Comparison of ENCODE assay signal across 8 mouse cellular contexts in genomic region chr16:18127241-18127861, GRCm38 (mm10). TPM values are rescaled to one million over a fixed set of nuclear protein-coding genes. Genes with fewer than 3 reads are reported as not detected.
DNase-seq lines count a peak whose midpoint lies in the region; ATAC-seq and TF ChIP-seq lines count a peak whose summit lies in the region.

Gene Rtn4r (plus strand): TSS chr16:18127642.

- H3K4me2 ChIP-seq in heart, embryonic 13.5 days: peak within 1 kb of the TSS; percentile 97
- H3K4me2 ChIP-seq in kidney, postnatal 0 days (ENCODE audit: low read length): peak within 1 kb of the TSS; percentile 98
- peak within 1 kb of the TSS; percentile 75 for H3K4me2 ChIP-seq in liver, embryonic 15.5 days
- peak within 1 kb of the TSS; percentile 96 for H3K4me2 ChIP-seq in neural tube, embryonic 12.5 days (replicated peaks)

- peak within 1 kb of the TSS; percentile 76 for H3K4me3 ChIP-seq in heart, embryonic 13.5 days
- H3K4me3 ChIP-seq in kidney, postnatal 0 days (replicated peaks; ENCODE audit: low read depth, low read length): peak within 1 kb of the TSS; percentile 59
- peak within 1 kb of the TSS; percentile 57 for H3K4me3 ChIP-seq in liver, embryonic 15.5 days (replicated peaks)
- H3K4me3 ChIP-seq in neural tube, embryonic 12.5 days: peak within 1 kb of the TSS; percentile 75

- H3K27me3 ChIP-seq in heart, embryonic 13.5 days (replicated peaks): peaks cover 91% of the 10 kb centered on the region
- peaks cover 13% of the 10 kb centered on the region; the same call in 1 of the 2 replicates for H3K27me3 ChIP-seq in kidney, postnatal 0 days (ENCODE audit: insufficient read depth, low read length)
- H3K27me3 ChIP-seq in liver, embryonic 15.5 days: peaks cover 48% of the 10 kb centered on the region
- peaks cover 41% of the 10 kb centered on the region for H3K27me3 ChIP-seq in neural tube, embryonic 12.5 days (replicated peaks)

- WGBS in heart, embryonic 13.5 days: under 1% methylated on average over 69 of the region's 96 CpGs
- WGBS in kidney, postnatal 0 days: under 1% methylated on average over 88 of the region's 96 CpGs
- WGBS in liver, embryonic 15.5 days (ENCODE audit: insufficient replicate concordance): 1% methylated on average over 86 of the region's 96 CpGs
- under 1% methylated on average over 92 of the region's 96 CpGs for WGBS in neural tube, embryonic 12.5 days

- peak; percentile 21; the same call in 1 of the 2 replicates for ATAC-seq in heart, embryonic 13.5 days (ENCODE audit: extremely low read depth, insufficient number of reproducible peaks, low FRiP score, low TSS enrichment)
- peak; percentile 74 for ATAC-seq in kidney, postnatal 0 days (replicated peaks; ENCODE audit: low FRiP score, low read depth)
- ATAC-seq in liver, embryonic 15.5 days (ENCODE audit: insufficient read depth): peak; percentile 53
- ATAC-seq in neural tube, embryonic 12.5 days (ENCODE audit: low FRiP score, low read depth): peak; percentile 82

- no peaks in the 10 kb centered on the region for H3K9me3 ChIP-seq in heart, embryonic 13.5 days
- H3K9me3 ChIP-seq in kidney, postnatal 0 days (replicated peaks; ENCODE audit: low read length): no peaks in the 10 kb centered on the region
- H3K9me3 ChIP-seq in liver, embryonic 15.5 days (replicated peaks): no peaks in the 10 kb centered on the region
- no peaks in the 10 kb centered on the region for H3K9me3 ChIP-seq in neural tube, embryonic 12.5 days

- TF ChIP-seq CTCF in kidney, postnatal 0 days (IDR thresholded peaks at IDR 0.05; ENCODE audit: low read depth): peak; percentile 60

- H3K27ac ChIP-seq in heart, embryonic 13.5 days (replicated peaks): no peak within 1 kb of the TSS
- no peak within 1 kb of the TSS for H3K27ac ChIP-seq in kidney, postnatal 0 days
- H3K27ac ChIP-seq in liver, embryonic 15.5 days (replicated peaks): no peak within 1 kb of the TSS
- peak within 1 kb of the TSS; percentile 50; the same call in 1 of the 2 replicates for H3K27ac ChIP-seq in neural tube, embryonic 12.5 days

- peak within 1 kb of the TSS; percentile 79 for H3K9ac ChIP-seq in heart, embryonic 13.5 days
- peak within 1 kb of the TSS; percentile 54 for H3K9ac ChIP-seq in kidney, postnatal 0 days (ENCODE audit: low read depth, low read length)
- H3K9ac ChIP-seq in liver, embryonic 15.5 days: no peak within 1 kb of the TSS
- H3K9ac ChIP-seq in neural tube, embryonic 12.5 days: peak within 1 kb of the TSS; percentile 88

- H3K4me1 ChIP-seq in heart, embryonic 13.5 days: peaks cover 20% of the 10 kb centered on the region
- 0 out of 2 replicates have a peak, but pooled peaks cover 3% of the 10 kb centered on the region for H3K4me1 ChIP-seq in kidney, postnatal 0 days (replicated peaks; ENCODE audit: insufficient read depth, low read length)
- peaks cover 14% of the 10 kb centered on the region; the same call in 1 of the 2 replicates for H3K4me1 ChIP-seq in liver, embryonic 15.5 days (replicated peaks)
- peaks cover 7% of the 10 kb centered on the region for H3K4me1 ChIP-seq in neural tube, embryonic 12.5 days

- no peaks in the 10 kb centered on the region for H3K36me3 ChIP-seq in heart, embryonic 13.5 days
- no peaks in the 10 kb centered on the region for H3K36me3 ChIP-seq in kidney, postnatal 0 days (ENCODE audit: insufficient read depth, low read length)
- H3K36me3 ChIP-seq in liver, embryonic 15.5 days (replicated peaks): no peaks in the 10 kb centered on the region
- H3K36me3 ChIP-seq in neural tube, embryonic 12.5 days: no peaks in the 10 kb centered on the region

- peak; percentile 24 to 62 for DNase-seq in urinary bladder, adult 18-20 months (ENCODE audit: low spot score in 2 of 2)
- DNase-seq in urinary bladder, postnatal 10 days (ENCODE audit: low spot score): no peak
- peak; percentile 69 for DNase-seq in embryo, embryonic 10.5 days (ENCODE audit: low spot score)
- DNase-seq in kidney, postnatal 0 days (ENCODE audit: low spot score): peak; percentile 75
- DNase-seq in urinary bladder, postnatal 25 days (ENCODE audit: low spot score): peak; percentile 44

RNA-seq across cellular contexts. Expression of gene Rtn4r, which starts in this region (rescaled TPM):
- 0.46 and 0.72 TPM in 2 replicates for polyA plus RNA-seq in heart, embryonic 13.5 days (2015; fragmentation: Nextera tagmentation; extraction: Ambion mirVana)
- 1.0 and 1.2 TPM in 2 replicates for polyA plus RNA-seq in kidney, postnatal 0 days (2015; fragmentation: Nextera tagmentation; extraction: Ambion mirVana)
- 0.33 and 0.47 TPM in 2 replicates for polyA plus RNA-seq in liver, embryonic 15.5 days (2015; fragmentation: Nextera tagmentation; extraction: Ambion mirVana)
- polyA plus RNA-seq in neural tube, embryonic 12.5 days (2016; fragmentation: Nextera tagmentation; extraction: Ambion mirVana): 15.6 and 16.5 TPM in 2 replicates

Comparison
In these comparisons a context has a peak if more than half of its experiments do, and no peak if none do; other contexts are left out.
1. Peak in ATAC-seq, H3K4me3 ChIP-seq, H3K9ac ChIP-seq and H3K4me2 ChIP-seq in heart, embryonic 13.5 days; RNA of the gene not detected or under 1 TPM.
2. Peak in ATAC-seq, H3K4me3 ChIP-seq and H3K4me2 ChIP-seq in liver, embryonic 15.5 days; RNA of the gene not detected or under 1 TPM.
3. ATAC-seq: peak in every context shown above with its lines; median percentile 82 in neural tube, embryonic 12.5 days; 74 in kidney, postnatal 0 days; 53 in liver, embryonic 15.5 days; 21 in heart, embryonic 13.5 days.